Mouse (Mus musculus): ENCODE measurements around the gene Rprd1b.

Gene Rprd1b

DNA sequence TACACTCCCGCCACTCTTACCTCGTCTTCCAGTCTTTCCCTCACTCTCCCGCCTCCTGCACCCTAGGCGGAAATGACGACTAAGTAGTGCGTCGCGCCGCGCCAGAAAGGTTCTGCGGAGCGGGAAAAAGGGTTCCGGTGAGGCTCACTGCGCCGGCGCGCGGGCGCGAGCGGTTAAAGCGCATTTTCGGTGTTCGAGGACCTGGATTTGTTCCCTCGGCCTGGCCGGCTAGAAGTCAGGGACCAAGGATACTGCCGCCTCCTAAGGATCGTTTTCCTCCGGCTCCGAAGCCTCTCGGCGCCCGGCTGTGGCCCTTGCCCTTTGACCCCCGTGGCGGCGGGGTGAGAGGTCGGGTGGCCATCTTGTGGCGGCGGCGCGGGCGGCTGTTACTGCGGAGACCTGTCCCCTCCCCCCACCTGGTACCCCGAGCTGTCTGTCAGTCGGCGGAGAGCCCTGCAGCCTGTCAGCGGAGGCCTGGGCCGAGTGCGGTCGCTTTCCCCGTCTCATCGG, at the start of gene Rprd1b, which contains the start of gene Tti1:
TSS of gene Rprd1b (plus strand) at position 144 of the 510 bp plus-strand sequence.
TSS of gene Tti1 (minus strand) at position 80 of the 510 bp plus-strand sequence.
- peak; percentile 97 to 98 for DNase-seq

DNA sequence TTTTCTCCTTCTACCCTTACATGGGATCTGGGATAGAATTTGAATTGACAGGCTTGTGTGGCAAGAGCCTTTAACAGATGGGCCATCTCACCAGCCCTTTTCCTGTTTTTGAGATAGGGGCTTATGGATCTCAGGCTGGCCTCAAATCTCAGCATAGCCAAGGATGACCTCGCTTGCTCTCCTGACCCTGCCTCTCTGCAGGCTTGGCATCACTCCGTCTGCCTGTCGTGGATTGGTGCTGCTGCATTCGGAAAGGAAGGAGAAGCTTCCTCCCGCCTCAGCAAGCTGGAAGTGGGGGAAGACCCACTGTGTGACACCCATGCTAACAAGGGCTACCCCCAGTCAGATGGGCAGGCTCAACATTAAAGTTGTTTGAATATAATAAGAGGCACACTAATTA, 49.1 kb upstream of the Rprd1b start:
- no peak for DNase-seq

DNA sequence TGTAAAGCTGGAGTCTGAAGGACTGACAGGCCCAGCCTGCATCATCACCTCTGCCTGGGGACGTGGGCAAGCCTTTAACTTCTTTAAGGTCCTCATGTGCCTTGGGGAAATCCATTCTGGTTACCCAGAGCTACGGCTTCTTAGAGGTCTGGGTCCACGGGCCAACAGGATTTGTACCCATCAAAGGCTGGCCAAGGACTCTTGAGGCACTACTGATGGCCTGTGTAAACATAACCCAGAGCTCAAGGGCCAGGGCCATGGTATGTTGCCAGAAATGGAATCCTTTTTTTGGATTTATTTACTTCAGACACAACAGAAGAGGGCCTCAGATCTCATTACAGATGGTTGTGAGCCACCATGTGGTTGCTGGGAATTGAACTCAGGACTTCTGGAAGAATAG, 45.6 kb upstream of the Rprd1b start:
- DNase-seq, result no peak

DNA sequence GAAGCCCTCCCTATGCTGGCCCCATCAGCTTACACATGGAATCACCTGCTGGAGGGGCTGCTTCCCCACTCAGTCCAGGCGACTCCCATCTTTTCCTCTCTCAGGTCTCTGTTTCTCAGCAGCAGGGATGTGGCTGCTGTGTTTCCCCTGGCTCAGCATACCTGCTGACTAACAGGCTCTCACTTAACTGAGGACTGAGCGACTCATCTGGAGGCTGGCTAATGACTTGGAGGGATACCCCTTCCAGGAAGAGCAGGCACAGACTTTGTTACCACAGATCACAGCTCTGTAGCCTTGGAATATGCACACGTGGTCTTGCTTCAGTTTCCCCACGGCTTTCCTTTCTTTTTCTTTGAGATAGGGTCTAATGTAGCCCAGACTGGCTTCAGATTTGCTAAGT, 45.0 kb upstream of the Rprd1b start:
- DNase-seq, result no peak

DNA sequence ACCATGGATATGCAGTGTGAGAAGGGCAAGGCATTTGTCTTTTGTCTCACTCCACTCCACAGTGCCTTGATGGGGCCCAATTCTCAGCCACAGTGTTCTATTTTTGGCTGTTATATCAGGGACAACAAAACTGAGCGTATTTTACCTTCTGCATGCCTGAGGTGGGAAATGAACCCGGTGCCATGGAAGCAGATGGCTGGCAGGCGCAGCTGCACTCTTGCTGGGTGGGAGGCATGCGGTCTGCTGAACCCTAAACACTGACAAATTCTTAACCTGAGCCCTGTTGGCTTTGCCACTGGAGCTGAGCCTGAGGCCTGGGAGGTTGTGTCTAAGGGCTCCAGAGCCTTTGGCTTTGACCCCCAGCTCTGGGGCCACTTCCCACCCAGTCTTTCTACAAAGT, 42.7 kb upstream of the Rprd1b start:
- DNase-seq, result peak; percentile 50 to 54

DNA sequence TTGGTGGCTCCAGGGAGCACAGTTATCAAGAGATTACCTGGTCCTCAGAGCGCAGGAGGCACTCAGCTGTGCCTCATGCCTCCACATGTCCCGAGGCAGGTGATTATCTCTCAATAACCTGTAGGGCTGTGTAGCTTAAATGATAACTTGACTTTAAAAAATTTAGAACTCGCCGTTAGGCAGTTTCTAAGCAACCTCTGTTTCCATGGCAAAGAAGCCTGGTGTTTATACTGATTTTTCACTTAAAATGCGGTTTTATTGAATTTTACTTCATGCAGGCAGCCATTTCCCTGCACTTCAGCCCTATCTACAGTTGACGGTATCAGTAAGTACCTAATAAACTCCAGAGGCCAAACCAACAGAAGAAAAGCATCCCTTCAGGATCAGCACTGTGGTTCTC, 42.1 kb upstream of the Rprd1b start:
- DNase-seq, result no peak

DNA sequence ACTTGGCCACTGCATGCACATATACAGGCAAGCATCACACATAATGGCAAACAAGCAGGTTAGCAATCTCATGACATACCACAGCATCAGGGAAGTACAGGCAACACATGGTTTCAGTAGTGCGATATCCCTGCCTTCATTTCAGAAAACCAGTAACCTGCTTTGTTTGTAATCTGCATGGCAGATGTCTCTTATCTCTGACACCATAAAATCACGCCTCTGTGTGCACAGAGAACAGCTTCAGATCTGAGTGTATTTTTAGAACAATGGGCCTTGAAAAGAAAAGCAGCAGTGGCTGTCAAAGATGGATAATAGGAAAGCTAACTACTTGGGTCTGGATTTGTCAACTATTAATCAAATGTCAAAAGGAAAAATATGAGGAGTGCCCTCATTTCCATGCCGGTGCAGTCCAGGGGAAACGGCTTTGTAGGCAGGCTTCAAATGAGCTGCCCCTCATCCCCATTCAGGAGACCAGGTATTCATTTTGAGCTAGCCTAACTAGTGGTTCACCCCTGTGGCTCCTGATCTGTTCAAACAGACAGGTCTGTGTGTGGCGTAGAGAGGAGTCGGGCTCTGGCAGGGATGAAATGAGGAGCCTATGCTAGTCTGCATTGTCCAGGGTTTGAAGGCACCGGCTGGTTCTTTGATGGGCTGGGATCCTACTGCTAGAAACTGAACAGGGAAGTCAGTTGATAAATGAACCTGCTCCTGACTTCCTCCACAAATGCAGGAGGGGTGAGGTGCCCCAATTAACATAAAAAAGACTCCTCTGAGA, 39.7 kb upstream of the Rprd1b start:
- DNase-seq, result no peak

DNA sequence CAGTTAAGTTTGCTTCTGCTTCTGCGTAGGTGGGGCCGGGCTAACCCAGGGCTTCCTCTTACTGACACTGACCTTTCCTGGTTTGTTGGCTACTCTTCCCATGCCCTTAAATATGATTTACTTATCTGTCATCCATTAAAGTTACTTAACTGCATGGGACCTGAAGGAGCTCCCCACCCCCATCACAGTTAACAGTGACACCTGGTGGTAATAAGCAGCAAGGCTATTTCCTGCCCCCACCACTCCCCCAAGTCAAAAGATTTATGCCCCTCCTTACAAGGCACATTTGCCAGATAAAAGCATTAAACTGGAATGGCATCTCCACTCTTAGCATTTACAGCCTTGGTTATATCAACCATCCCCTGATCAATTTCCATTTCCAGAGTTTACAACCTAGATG, 38.4 kb upstream of the Rprd1b start:
- DNase-seq, result peak in 1 of 2 experiments; percentile 23

DNA sequence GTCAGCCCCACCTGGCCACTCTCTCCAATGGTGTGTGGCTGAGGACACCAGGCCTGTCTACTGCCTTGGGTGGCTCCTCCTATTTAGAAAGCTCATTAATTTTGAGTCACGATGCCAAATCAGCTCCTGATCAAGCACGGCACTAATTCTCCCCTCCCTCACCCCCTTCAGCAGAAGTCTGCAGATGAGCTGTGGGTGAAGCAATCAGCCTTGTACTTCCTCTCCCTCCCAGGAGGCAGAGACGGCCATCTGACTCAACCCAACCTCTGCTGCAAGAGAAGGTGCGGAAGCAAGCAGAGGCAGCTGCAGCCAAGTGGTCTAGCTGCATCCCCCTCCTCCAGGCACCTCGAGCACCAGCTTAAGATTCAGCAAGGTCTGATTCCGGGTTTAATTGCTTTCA, 37.3 kb upstream of the Rprd1b start:
- DNase-seq, result no peak

DNA sequence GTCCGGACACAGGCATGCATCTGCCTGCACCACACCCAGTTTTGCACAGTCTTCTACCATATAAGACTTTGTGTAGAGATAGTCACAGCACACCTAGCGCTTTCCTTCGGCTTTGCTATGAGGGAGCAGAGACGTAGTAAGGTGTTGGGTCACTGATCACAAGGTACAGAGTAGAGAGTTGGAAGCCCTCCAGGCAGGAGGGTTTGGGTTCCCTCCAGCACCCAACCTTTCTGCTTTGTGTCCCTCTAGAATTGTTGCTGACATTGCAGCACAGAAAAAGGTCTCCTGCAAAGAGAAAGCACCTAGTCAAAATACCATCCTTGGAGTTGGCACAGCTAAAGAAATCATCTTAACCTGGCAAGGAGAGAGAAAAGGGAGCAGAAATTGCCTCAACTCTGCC, 35.8 kb upstream of the Rprd1b start:
- peak in 1 of 2 experiments; percentile 25 for DNase-seq

DNA sequence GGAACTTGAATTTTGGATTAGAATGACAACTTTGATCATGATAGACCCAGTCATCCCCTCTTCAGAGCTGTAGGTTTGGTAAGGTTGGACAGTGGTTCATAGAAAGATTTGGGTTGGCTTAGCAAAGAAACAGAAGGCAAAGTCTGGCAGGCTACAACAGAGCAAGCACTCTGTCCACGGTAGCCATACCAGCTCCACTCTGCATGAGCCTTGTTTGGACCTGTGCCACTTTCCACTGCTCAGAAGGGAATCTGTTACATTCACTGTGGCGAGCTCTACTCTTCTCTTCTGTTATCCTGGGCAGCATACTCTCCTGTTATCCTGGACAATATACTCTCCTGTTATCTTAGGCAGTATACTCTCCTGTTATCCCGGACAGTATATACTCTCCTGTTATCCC, 29.5 kb upstream of the Rprd1b start:
- DNase-seq, result peak; percentile 73 to 90

DNA sequence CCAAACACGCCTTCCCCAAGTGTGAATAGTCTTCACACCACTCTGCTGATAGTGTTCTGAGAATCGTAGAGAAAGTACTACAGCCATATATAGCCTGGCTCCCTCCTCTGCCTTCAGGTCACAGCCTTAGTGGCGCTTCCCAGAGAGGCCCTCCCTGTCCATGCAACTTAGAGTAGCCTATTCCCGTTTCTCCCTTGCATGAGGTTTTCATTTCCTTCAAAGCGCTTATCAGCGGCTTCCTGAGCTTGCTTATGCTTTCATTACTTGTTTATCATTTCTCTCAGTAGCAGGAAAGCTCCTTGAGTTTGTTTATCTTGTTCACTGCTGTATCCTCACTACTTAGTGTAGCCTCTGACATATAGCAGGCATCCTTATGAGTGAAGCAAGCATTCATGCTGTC, 23.7 kb upstream of the Rprd1b start:
- DNase-seq, result no peak

DNA sequence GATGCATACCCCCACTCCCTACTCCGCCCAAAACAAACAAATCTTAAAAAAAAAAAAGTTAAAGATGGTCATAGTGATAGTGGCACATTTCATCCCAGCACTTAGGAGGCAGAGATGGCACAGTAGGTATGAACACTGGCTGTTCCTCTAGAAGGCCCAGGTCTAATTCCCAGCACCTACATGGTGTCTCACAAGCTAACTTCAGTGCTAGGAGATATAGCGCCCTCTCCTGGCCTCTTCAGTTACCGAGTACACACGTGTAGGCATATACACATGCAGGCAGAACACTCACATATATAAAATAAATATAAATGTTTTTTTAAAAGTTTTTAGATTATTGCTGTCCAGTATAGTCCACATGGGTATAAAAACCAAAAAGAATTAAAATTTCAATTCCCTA, 22.7 kb upstream of the Rprd1b start:
- DNase-seq, result no peak

DNA sequence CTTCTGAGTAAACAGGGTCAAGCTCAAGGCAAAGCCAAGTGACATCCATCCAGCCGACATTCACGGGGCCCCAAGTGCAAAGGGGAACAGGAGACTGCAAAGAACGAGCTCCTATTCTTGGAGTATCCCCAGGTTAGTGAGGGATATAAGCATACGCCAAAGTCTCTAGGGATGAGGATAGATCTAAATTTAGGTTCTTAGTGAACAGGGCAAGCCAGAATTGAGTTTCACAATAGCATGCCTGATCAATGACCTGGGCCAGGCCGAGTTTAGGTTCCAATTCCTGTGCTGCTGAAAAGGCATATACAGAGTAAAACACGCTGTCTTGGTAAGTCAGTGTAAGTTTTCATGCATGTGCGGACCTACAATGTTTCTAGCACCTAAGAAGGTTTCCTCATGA, 18.9 kb upstream of the Rprd1b start:
- DNase-seq, result no peak

DNA sequence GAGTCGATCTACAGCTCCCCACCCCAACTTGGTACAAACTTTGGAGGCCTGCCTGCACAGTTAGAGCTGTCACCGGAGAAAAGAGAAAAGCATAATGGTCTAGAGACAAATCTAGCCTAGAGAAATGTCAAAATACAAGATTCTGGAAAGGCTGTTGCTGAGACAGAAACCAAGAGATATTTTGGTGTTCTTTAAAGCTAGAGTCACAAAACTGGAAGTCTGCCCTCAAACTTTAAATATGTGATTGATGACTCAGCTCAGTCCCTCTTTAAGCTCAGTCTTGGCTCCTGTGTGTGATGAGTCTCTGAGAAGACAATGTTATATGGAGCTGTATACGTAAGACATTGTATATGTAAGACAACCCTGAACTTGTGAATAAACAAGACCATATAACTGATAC, 15.7 kb upstream of the Rprd1b start:
- no peak for DNase-seq

DNA sequence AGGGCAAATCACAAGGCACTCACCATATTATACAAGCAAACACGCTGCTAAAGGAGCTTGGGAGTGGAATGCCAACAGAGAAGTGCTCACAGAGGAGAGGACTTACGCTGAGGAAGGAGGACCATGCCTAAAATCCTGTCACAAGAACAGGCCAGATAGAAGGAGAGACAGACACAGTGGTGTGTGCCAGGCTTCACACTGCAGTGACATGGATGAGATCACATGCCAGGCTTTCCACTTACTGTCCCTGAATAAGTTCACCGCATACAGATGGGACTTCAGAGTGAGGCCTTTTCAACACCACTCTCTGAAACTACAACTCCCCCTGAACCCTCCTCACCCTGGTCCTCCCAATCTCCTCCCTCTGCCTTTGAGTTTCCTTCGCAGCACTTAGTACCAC, 11.0 kb upstream of the Rprd1b start:
- no peak for DNase-seq

DNA sequence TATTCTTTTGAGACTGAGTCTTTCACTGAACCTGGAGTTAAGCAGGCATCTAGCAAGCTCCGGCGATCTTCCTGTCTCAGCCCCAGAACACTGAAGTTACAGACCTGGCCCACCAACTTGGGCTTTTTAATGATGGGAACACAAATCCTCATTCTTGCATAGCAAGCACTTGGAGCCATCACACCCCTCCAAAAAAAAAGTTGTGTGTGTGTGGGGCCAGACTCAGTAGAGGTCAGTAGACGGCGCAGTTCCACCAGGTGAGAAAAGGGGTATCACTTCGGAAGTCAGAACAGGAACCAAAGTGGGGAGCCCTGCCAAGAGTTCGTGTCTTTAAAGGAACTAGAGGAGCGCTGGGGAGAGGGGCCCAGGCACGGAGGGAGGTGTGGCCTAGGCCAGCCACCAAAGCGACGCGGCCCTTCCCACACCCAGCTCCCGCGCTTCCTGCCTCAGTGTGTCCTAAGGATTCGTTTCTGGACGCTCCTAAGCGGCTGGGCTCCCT, 393 bp upstream of the Rprd1b start:
- DNase-seq, result no peak

DNA sequence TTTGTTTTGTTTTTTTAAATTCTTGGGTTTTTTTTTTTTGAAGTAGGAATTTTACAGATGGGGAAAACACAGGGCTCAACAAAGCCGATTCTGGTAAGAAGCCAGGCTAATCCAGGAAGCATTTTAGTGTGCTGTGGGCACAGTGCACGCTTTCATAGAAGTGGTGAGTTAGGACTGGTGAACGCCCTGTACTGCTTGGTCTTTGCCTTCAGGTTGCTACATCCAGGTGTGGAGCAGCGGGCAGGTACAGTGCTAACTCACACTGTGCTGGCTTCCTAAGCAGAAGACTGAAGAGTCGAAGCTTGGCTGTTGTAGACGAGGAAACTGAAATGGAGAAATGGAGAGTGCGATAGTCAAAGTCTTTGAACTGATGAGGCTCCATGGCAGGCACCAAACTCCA, 1.7 kb downstream of the Rprd1b start:
- no peak for DNase-seq

DNA sequence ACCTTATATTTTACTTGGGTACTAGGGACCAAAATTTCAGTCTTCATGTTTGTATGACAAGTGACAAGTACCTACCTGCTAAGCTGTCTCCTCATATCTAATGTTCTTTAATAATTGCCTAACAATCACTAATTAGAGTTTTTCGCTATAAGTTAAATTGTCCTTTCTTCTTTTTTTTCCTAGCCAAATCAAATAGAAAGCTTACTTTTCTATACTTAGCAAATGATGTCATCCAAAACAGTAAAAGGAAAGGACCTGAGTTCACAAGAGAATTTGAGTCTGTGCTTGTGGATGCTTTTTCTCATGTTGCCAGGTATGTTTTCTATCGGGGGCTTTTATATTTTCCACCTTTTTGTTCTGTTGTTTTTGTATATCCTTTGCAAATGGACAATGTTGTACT, 7.5 kb downstream of the Rprd1b start:
- DNase-seq, result no peak

DNA sequence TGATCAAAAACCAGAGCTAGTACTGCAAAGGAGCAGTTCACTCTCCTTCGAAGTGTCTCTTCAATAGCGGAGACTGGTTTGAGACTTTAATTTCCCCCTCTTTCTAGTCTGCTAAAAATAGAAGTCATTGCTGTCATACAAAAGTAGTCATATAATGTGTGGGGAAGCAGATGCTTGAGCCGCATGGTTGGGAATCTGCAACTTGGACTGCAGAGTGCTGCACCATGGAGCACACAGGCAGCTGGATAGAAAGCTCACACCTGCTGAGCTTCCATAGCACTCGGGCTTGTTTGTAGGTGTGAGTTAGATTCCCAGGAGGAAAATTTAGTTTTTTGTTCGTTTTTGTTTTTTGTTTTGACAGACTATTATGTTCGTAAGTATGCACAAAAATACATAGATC, 8.1 kb downstream of the Rprd1b start:
- DNase-seq, result no peak

DNA sequence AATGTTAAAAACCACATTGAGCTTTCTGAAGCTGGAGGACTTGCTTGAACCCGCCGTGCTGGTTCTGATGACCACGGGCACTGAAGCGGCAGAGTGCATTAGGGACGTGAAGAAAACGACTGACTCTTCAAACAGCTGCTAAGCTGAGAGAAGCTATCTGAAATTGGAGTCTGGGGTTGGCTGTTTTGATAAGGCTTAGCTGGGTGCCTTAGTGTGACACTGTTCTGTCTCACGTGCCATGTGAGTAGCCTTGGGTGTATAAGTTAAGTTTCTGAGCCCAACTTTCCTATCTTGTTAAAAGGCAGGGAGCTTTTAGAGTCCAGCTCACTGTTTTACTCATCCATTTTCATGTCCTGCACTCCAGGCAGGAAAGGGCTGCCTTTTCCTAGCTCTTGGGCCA, 8.7 kb downstream of the Rprd1b start:
- DNase-seq, result no peak

DNA sequence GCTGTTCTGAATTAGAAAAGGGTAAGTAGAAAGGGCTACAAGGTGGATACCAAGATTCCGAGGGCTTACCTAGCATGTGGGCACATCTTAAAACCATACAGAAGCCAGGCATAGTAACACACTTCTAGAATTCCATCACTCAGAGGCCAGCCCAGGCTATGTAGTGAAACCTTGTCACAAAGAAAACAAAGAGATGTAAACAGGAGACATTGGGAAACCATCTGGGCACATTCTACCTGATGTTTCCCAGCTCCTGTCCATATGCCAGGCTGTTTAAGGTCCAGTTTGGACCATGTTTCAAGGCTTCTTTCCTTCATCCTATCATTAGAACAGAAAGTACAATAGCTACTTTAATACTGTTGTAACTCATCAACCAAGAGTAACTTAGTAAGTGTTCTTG, 9.3 kb downstream of the Rprd1b start:
- no peak for DNase-seq

DNA sequence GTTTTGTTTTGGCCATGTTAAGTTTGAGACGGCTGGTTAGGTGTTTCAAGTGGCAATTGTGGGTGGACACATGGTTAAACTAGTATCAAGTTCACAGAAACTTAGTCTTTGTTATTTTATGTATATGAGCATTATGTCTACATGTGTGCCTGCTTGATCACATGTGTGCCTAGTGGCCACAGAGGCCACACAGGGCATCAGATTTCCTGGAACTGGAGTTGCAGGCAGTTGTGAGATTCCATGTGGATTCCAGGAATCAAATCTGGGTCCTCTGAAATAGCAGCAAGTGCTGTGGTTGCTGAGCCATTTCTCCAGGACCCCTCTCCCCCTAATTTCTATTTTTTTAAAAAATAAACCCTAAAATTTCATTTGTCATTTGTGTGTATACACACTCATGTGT, 11.4 kb downstream of the Rprd1b start:
- no peak for DNase-seq

DNA sequence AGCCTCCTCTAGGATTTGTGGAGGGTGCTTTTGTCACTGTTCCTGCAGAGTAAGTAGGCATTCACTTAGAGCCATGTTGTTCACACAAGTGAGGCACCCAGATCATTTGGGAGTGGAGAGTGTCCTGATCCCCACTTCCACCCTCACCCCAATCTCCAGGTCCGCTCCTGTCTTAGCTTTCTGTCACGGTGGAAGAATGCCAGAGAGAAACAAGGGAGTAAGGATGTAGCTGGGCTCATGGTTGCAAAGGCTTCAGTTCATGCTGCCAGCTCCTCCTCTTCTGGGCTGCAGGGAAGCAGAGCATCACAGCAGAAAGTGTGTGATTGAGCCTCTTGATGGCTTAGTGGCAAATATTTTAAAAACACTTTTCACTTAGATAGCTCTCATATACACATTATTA, 12.1 kb downstream of the Rprd1b start:
- no peak for DNase-seq

DNA sequence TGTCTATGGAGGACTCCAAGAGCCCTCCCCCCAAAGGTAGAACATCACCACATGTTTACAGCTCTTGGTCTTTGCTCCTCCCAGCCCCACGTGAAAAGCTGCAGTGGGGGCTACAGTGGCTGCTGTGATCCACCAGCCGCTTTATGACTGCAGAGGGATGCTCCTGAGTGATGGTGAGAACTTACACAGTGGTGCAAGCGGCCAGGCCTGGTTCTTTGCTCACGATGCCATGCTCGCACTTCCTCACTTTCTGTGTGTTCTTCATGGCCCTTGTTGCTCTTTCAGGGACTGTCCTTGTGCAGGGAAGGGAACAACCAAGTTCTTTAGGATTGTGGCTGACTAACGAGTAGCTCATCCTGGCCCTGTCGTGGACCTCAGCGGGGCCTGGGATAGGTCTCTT, 15.2 kb downstream of the Rprd1b start:
- no peak for DNase-seq
